Mouse (Mus musculus): Measurements from ENCODE around the gene Ptprk. TPM values are rescaled to one million over a fixed set of nuclear protein-coding genes. Genes with fewer than 3 reads are reported as not detected.

Gene Ptprk
- polyA plus RNA-seq, 1 experiment: 6.0 TPM

- H3K4me1 ChIP-seq (replicated peaks; ENCODE audit: control insufficient read depth, insufficient read depth, low read length): no peaks in the 10 kb centered on the region
- no peaks in the 10 kb centered on the region for H3K27me3 ChIP-seq (ENCODE audit: control insufficient read depth, insufficient read depth, low read length)
- H3K36me3 ChIP-seq (ENCODE audit: control insufficient read depth, insufficient read depth, low read length): no peaks in the 10 kb centered on the region
- no peak for DNase-seq
- no peak overlapping the region for H3K4me3 ChIP-seq (ENCODE audit: control insufficient read depth, insufficient read depth, low read length)
- TF ChIP-seq CTCF (IDR thresholded peaks at IDR 0.05; ENCODE audit: borderline replicate concordance, control insufficient read depth, extremely low read depth, insufficient read depth, low read length, poor library complexity) (no peak), POLR2A (IDR thresholded peaks at IDR 0.05; ENCODE audit: control insufficient read depth, extremely low read depth, insufficient read depth, low read length, poor library complexity) (no peak)
- no peak overlapping the region for H3K27ac ChIP-seq (ENCODE audit: control insufficient read depth, insufficient read depth, low read length)
- WGBS: 99% methylated on average over 4 of the region's 4 CpGs
Measured at GRCm38 (mm10) chr10:28123881-28124280, 49.3 kb downstream of the Ptprk start.

GRCm38 (mm10) chr10:28128011-28128410 is 53.4 kb downstream of the Ptprk start:
- Histone ChIP-seq H3K27ac (ENCODE audit: control insufficient read depth, insufficient read depth, low read length) (no peak overlapping the region), H3K4me3 (ENCODE audit: control insufficient read depth, insufficient read depth, low read length) (no peak overlapping the region), H3K36me3 (ENCODE audit: control insufficient read depth, insufficient read depth, low read length) (no peaks in the 10 kb centered on the region), H3K4me1 (replicated peaks; ENCODE audit: control insufficient read depth, insufficient read depth, low read length) (no peaks in the 10 kb centered on the region), H3K27me3 (ENCODE audit: control insufficient read depth, insufficient read depth, low read length) (no peaks in the 10 kb centered on the region)
- WGBS: 98% methylated on average over 5 of the region's 5 CpGs
- no peak for DNase-seq
- no peak for TF ChIP-seq CTCF (IDR thresholded peaks at IDR 0.05; ENCODE audit: borderline replicate concordance, control insufficient read depth, extremely low read depth, insufficient read depth, low read length, poor library complexity)
- TF ChIP-seq POLR2A (IDR thresholded peaks at IDR 0.05; ENCODE audit: control insufficient read depth, extremely low read depth, insufficient read depth, low read length, poor library complexity): no peak

GRCm38 (mm10) chr10:28128450-28128849 is 53.8 kb downstream of the Ptprk start:
- H3K4me1 ChIP-seq (replicated peaks; ENCODE audit: control insufficient read depth, insufficient read depth, low read length): no peaks in the 10 kb centered on the region
- no peaks in the 10 kb centered on the region for H3K36me3 ChIP-seq (ENCODE audit: control insufficient read depth, insufficient read depth, low read length)
- TF ChIP-seq POLR2A (IDR thresholded peaks at IDR 0.05; ENCODE audit: control insufficient read depth, extremely low read depth, insufficient read depth, low read length, poor library complexity) (no peak), CTCF (IDR thresholded peaks at IDR 0.05; ENCODE audit: borderline replicate concordance, control insufficient read depth, extremely low read depth, insufficient read depth, low read length, poor library complexity) (no peak)
- H3K27ac ChIP-seq (ENCODE audit: control insufficient read depth, insufficient read depth, low read length): no peak overlapping the region
- WGBS: 44% methylated on average over 4 of the region's 4 CpGs
- DNase-seq: no peak
- no peak overlapping the region for H3K4me3 ChIP-seq (ENCODE audit: control insufficient read depth, insufficient read depth, low read length)
- no peaks in the 10 kb centered on the region for H3K27me3 ChIP-seq (ENCODE audit: control insufficient read depth, insufficient read depth, low read length)

- Histone ChIP-seq H3K27me3 (ENCODE audit: control insufficient read depth, insufficient read depth, low read length) (no peaks in the 10 kb centered on the region), H3K4me3 (ENCODE audit: control insufficient read depth, insufficient read depth, low read length) (no peak overlapping the region), H3K36me3 (ENCODE audit: control insufficient read depth, insufficient read depth, low read length) (no peaks in the 10 kb centered on the region), H3K4me1 (replicated peaks; ENCODE audit: control insufficient read depth, insufficient read depth, low read length) (no peaks in the 10 kb centered on the region), H3K27ac (ENCODE audit: control insufficient read depth, insufficient read depth, low read length) (no peak overlapping the region)
- 94% methylated on average over 9 of the region's 9 CpGs for WGBS
- no peak for DNase-seq
- TF ChIP-seq POLR2A (IDR thresholded peaks at IDR 0.05; ENCODE audit: control insufficient read depth, extremely low read depth, insufficient read depth, low read length, poor library complexity) (no peak), CTCF (IDR thresholded peaks at IDR 0.05; ENCODE audit: borderline replicate concordance, control insufficient read depth, extremely low read depth, insufficient read depth, low read length, poor library complexity) (no peak)
Measured at GRCm38 (mm10) chr10:28130422-28130821, 55.8 kb downstream of the Ptprk start.

GRCm38 (mm10) chr10:28133770-28134169 is 59.1 kb downstream of the Ptprk start:
- WGBS: 93% methylated on average over 4 of the region's 4 CpGs
- DNase-seq: no peak
- TF ChIP-seq POLR2A (IDR thresholded peaks at IDR 0.05; ENCODE audit: control insufficient read depth, extremely low read depth, insufficient read depth, low read length, poor library complexity) (no peak), CTCF (IDR thresholded peaks at IDR 0.05; ENCODE audit: borderline replicate concordance, control insufficient read depth, extremely low read depth, insufficient read depth, low read length, poor library complexity) (no peak)
- Histone ChIP-seq H3K4me3 (ENCODE audit: control insufficient read depth, insufficient read depth, low read length) (no peak overlapping the region), H3K36me3 (ENCODE audit: control insufficient read depth, insufficient read depth, low read length) (no peaks in the 10 kb centered on the region), H3K27me3 (ENCODE audit: control insufficient read depth, insufficient read depth, low read length) (no peaks in the 10 kb centered on the region), H3K4me1 (replicated peaks; ENCODE audit: control insufficient read depth, insufficient read depth, low read length) (no peaks in the 10 kb centered on the region), H3K27ac (ENCODE audit: control insufficient read depth, insufficient read depth, low read length) (no peak overlapping the region)

- H3K4me1 ChIP-seq (replicated peaks; ENCODE audit: control insufficient read depth, insufficient read depth, low read length): no peaks in the 10 kb centered on the region
- no peak overlapping the region for H3K4me3 ChIP-seq (ENCODE audit: control insufficient read depth, insufficient read depth, low read length)
- no peaks in the 10 kb centered on the region for H3K36me3 ChIP-seq (ENCODE audit: control insufficient read depth, insufficient read depth, low read length)
- no peak for DNase-seq
- TF ChIP-seq POLR2A (IDR thresholded peaks at IDR 0.05; ENCODE audit: control insufficient read depth, extremely low read depth, insufficient read depth, low read length, poor library complexity) (no peak), CTCF (IDR thresholded peaks at IDR 0.05; ENCODE audit: borderline replicate concordance, control insufficient read depth, extremely low read depth, insufficient read depth, low read length, poor library complexity) (no peak)
- no peaks in the 10 kb centered on the region for H3K27me3 ChIP-seq (ENCODE audit: control insufficient read depth, insufficient read depth, low read length)
- H3K27ac ChIP-seq (ENCODE audit: control insufficient read depth, insufficient read depth, low read length): no peak overlapping the region
- 90% methylated on average over 4 of the region's 4 CpGs for WGBS
Measured at GRCm38 (mm10) chr10:28138399-28138798, 63.8 kb downstream of the Ptprk start.

GRCm38 (mm10) chr10:28144459-28144858 is 69.8 kb downstream of the Ptprk start:
- no peak for DNase-seq
- TF ChIP-seq CTCF (IDR thresholded peaks at IDR 0.05; ENCODE audit: borderline replicate concordance, control insufficient read depth, extremely low read depth, insufficient read depth, low read length, poor library complexity) (no peak), POLR2A (IDR thresholded peaks at IDR 0.05; ENCODE audit: control insufficient read depth, extremely low read depth, insufficient read depth, low read length, poor library complexity) (no peak)
- Histone ChIP-seq H3K27me3 (ENCODE audit: control insufficient read depth, insufficient read depth, low read length) (no peaks in the 10 kb centered on the region), H3K4me1 (replicated peaks; ENCODE audit: control insufficient read depth, insufficient read depth, low read length) (no peaks in the 10 kb centered on the region), H3K27ac (ENCODE audit: control insufficient read depth, insufficient read depth, low read length) (no peak overlapping the region), H3K4me3 (ENCODE audit: control insufficient read depth, insufficient read depth, low read length) (no peak overlapping the region), H3K36me3 (ENCODE audit: control insufficient read depth, insufficient read depth, low read length) (no peaks in the 10 kb centered on the region)
- WGBS: 97% methylated on average over 1 of the region's 1 CpGs
